Mouse (Mus musculus): ENCODE data around the gene Creg2.
A peak's percentile ranks its signal among the peaks of the same experiment; 100 is the strongest.
"Not testable (repeated sequence)": the region's sequence is repeated elsewhere in the genome, so short reads cannot be mapped to it uniquely, and the experiment has no call there.

The Creg2 gene

DNA sequence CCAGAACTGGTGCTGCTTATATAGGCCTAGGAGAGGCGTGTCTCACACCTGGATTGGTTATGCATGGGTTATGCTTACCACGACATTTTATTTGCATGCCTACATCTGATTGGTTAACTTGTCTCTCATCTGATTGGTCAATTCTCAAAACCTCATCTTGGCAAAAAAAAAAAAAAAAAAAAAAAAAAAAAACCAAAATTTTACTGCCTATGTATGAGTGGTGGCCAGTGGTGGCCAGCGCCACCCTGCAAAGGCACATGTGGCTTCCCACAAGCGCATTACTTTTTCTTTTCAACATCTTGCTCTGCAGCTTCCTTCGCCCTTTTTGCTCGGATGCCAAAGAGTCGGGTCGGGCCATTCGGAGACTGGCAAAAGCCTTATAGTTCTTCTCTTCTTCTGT, 54.1 kb downstream of the Creg2 start:
- not testable (repeated sequence) for DNase-seq (ENCODE audit: low spot score in 2 of 2)

DNA sequence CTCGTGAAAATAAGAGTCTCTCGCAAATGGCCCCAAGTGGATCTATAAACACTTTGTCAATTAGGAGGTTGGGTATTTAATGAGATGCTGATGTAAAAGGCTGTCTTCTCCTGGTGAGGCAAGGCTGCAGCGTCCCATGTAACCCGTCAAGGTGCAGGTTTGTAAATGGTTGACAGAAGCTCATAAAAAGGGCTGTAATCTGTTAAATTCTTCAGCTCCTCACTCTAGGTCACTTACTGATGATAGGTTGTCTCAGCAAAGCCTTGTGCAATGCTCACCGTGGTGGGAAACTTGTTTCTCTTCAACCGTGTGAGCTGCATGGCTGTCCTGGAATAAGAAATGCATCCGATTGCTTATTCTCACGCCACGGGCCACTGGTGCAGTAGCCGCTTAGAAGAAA, 57.4 kb downstream of the Creg2 start:
- no peak for DNase-seq (ENCODE audit: low spot score in 2 of 2)

DNA sequence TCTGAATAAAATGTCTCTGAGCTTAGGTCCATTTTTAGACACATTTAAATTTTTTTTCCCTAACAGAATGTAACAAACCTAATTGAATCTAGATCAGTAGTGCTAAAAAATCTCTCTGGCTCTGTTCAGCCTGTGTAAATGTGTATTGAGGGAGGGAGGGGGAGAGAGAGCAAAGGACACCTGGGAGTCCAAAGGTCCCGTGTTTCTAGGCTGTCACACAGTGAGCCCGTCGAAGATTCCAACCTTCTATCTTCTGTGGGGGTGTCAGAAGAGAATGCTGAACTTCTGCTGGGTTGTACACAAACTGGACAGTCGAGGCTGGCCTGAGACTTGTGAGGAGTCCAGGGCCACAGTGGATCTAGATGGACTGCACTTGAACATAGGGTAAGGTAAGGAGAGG, 59.2 kb downstream of the Creg2 start:
- no peak for DNase-seq (ENCODE audit: low spot score in 2 of 2)

- DNase-seq (ENCODE audit: low spot score in 2 of 2), result not testable (repeated sequence)
Observed at GRCm38 (mm10) chr1:39591557-39591956, 59.7 kb downstream of the Creg2 start.

DNA sequence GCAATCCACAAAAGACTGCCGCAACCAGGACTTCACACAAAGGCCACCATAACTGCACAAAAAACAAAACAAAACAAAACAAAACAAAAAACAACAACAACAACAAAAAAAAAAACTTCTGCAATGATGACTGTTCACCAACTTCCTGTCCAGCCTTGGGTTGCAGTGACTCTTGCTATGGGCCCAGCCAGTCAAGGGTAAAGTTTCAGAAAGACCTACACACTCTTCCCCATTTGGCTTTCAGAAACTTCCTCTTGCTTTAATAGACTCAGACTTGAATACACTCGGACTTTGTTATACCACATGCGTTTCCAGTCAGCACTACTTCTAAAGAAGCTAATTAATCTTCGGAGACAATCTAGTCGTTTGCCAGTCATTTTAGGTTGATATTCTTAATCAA, 61.1 kb downstream of the Creg2 start:
- DNase-seq (ENCODE audit: low spot score in 2 of 2), result no peak

DNA sequence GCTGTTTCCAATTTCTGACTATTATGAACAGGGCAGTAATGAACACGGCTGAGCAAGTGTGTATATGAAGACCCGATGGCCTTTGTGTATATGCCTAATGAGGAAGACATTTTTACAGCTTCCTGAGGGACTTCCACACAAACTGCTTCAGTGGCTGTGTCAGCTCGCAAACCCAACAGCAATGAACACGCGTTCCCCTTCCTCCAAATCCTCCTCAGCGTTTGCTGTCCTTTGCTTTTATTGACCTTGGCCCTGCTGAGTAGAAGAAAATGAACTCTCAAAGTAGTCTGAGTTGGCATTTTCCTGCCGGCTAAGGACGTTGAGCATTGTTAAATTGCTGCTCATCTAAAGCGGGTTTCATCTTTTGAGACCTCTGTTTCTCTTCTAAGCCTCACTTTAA, 65.9 kb downstream of the Creg2 start:
- DNase-seq (ENCODE audit: low spot score in 2 of 2), result no peak

DNA sequence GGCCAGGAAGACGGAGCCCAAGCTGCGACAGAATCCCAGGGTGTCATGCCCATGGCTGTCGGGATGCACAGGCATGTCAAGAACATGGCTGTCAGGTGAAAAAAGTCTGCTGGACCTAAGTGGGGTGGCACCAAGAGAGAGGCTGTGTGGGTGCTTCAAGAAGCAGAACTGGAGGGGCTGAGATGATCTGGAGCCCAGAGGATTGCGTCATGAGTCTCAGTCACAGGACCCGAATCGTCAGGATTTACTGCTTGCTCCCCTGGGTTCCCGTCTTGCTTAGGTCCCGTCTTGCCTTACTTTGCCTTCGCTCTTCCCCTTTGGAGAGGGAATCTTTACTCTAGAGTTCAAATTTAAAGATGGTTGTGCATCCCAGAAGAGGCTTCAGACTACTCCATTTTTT, 68.1 kb downstream of the Creg2 start:
- no peak for DNase-seq (ENCODE audit: low spot score in 2 of 2)

DNA sequence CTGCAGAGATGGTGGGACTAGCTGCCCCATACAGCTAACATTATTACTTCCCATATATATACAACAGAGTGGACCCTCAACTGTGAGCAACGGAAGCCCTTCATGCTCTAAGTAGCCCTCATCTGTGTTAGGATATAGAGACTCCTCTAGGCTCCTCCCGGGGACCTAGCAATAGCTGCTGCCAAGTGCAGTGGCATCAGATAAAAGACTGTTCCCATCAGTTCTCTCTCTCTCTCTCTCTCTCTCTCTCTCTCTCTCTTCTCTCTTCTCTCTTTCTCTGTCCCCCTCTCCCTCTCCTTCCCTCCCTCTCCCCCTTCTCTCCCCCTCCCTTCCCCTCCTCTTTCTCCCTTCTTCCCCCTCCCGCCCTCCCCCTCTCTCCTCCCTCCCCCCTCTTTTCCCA, 70.1 kb downstream of the Creg2 start:
- DNase-seq (ENCODE audit: low spot score in 2 of 2), result no peak

DNA sequence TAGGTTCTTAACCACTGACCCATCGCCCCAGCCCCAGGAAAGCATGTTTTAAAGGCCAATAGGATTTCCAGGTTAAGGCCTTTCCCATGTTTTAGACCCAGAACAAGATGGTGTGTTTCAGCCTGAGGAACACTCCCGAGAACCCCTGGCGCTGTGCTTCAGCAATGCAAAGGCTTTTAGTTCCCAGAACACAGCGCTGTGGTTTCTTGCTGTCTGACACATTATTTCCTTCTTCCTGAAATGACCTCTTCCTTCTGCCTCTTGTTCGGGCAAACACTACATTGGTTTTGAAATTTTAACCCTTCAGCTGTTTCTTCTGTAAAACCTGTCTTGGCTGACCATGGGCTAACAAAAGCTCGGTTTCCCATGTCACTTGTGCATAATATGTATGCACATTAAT, 72.1 kb downstream of the Creg2 start:
- DNase-seq (ENCODE audit: low spot score in 2 of 2), result no peak

DNA sequence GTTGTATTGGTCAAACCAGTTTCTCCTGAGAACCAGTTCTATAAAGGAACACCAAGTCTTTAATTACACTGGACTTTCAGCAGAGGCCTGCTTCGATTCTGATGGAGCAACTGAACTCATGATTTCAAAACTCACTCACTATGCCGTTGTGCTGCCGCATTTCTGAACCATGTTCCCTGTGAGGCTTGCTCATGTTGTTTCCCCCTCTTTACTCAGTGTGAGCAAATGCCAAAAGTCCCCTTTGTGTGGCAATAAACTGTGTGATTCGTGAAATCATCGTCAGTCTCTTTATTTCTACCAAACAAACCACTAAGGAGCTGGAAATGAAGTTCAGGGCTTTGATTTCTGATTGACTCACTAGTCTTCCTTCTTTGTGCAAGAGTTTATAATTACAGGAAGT, 72.8 kb downstream of the Creg2 start:
- DNase-seq (ENCODE audit: low spot score in 2 of 2), result no peak

- DNase-seq (ENCODE audit: low spot score in 2 of 2), result peak; percentile 93 to 95
Observed at GRCm38 (mm10) chr1:39577253-39577705, 74.0 kb downstream of the Creg2 start, which contains the start of gene Rnf149. Rnf149 (minus strand) TSS chr1:39577405.

DNA sequence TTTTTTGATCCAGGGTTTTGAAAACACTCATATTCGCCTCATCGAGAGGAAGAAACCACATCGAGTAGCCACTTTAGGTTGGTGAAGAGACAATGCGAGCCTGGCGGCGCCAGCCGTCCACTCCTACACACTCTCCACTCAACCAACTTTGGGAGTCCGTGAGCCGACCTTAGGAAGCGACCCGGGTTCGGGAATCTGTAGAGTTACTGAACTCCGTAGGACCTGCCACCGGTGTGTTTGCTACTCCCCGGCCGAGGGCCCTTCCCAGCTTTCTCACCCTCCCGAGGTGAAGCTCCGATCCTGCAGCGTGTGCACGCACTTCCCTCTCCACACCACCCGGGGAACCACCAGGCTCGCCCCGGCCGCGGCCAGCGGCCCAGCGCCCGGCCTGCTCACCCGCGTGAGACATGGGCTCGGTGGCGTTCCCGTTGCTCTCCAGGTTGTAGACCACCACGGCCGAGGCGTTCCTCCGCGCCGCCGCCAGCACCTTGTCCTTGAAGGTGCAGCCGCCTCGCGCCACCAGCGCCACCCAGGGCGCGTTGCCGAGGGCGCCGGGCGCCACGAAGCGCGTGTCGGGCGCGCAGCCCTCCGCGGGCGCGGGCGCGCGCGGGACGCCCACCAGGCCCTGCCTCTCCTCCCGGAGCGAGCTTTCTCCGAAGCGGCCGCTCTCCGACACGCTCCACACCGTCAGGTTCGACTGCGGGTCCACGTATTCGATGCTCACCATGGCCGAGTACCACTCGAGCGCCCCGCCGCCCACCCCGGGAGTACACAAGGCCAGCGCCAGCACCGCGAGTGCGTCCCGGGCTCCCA, 74.6 kb downstream of the Creg2 start:
- DNase-seq (ENCODE audit: low spot score in 2 of 2), result peak; percentile 41 to 55

DNA sequence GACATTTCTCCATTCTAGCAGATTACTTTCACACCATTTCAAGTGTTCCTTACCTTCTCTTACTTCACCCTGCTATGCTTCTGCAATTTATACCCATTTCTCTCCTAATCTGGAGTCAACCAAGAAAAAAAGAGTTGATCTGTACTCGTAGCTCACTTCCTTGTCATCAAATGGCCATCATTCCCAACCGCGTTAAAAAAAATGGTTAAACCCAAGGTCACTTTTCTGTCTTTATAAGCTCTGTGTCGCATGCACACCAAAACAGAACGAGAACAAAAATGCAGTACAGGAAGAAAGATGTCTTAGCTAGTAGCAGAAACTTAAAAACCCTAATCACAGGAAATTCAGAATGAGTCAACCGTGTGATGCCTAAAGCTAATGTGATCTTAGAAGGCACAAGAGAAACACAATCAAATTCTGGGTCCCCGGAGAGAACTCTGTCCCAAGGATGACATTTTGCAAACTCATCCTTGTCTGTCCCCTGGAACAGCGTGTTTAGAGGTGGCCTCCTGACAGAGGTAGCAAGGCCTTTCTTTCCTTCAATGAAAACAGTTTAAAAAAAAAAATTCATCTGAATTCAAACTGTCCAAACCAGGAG, 75.4 kb downstream of the Creg2 start:
- DNase-seq (ENCODE audit: low spot score in 2 of 2), result no peak

- no peak for DNase-seq (ENCODE audit: low spot score in 2 of 2)
Observed at GRCm38 (mm10) chr1:39573890-39574289, 77.4 kb downstream of the Creg2 start.

GRCm38 (mm10) chr1:39571653-39572052, 79.6 kb downstream of the Creg2 start:
- no peak for DNase-seq (ENCODE audit: low spot score in 2 of 2)
